Mouse (Mus musculus): ENCODE measurements around the gene Reep1. TPM values are rescaled to one million over a fixed set of nuclear protein-coding genes. Genes with fewer than 3 reads are reported as not detected.

Reep1 gene
- polyA plus RNA-seq, 1 experiment, result 79.2 TPM

- peaks cover 10% of the 10 kb centered on the region for H3K4me1 ChIP-seq (ENCODE audit: control insufficient read depth, insufficient read depth, low read length)
- no peak overlapping the region for H3K4me3 ChIP-seq (ENCODE audit: insufficient read depth, low read length)
- H3K27ac ChIP-seq (ENCODE audit: insufficient read depth, low read length), result no peak overlapping the region
- TF ChIP-seq CTCF (IDR thresholded peaks at IDR 0.05; ENCODE audit: extremely low read depth, insufficient read depth, low read length) (no peak), POLR2A (IDR thresholded peaks at IDR 0.05; ENCODE audit: extremely low read depth, insufficient read depth, low read length) (no peak)
These were observed 3.8 kb downstream of the Reep1 start for GRCm38 (mm10) chr6:71711201-71711600.

DNA sequence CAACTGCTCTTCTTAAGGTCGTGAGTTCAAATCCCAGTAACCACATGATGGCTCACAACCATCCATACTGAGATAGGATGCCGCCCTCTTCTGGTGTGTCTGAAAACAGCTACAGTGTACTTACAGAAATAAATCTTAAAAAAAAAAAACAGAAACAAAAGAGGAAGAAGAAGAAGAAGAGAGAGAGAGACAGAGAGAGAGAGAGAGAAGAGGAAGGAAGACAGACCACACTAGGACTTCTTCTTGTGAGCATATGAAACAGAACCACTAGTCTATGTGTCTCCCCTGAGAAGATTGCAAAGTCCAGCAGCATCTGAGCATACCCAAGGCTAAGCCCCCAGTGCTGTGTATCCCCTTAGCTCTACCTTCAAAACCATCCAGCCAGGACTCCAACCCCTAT, 6.2 kb downstream of the Reep1 start:
- Histone ChIP-seq H3K27ac (ENCODE audit: insufficient read depth, low read length) (no peak overlapping the region), H3K4me1 (ENCODE audit: control insufficient read depth, insufficient read depth, low read length) (peaks cover 13% of the 10 kb centered on the region), H3K4me3 (ENCODE audit: insufficient read depth, low read length) (no peak overlapping the region)
- TF ChIP-seq CTCF (IDR thresholded peaks at IDR 0.05; ENCODE audit: extremely low read depth, insufficient read depth, low read length) (no peak), POLR2A (IDR thresholded peaks at IDR 0.05; ENCODE audit: extremely low read depth, insufficient read depth, low read length) (no peak)

DNA sequence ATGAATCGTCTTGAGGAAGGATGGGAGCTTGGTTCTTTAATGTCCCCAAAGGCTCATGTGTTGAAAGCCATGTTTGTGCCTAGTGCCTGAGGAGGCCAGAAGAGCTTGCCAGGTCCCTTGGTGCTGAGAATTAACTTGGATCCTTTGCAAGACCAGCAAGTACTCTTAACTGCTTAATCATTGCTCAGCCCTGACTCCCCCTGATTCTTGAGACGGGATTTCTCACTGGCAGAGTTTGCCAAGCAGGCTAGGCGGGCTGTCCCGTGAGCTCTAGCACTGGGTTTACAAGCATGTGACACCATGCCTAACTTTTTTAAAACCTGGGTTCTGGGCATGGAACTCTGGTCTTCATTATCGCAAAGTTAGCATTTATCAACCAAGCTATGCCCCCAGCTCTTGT, 7.6 kb downstream of the Reep1 start:
- Histone ChIP-seq H3K27ac (ENCODE audit: insufficient read depth, low read length) (no peak overlapping the region), H3K4me1 (ENCODE audit: control insufficient read depth, insufficient read depth, low read length) (peaks cover 10% of the 10 kb centered on the region), H3K4me3 (ENCODE audit: insufficient read depth, low read length) (no peak overlapping the region)
- TF ChIP-seq CTCF (IDR thresholded peaks at IDR 0.05; ENCODE audit: extremely low read depth, insufficient read depth, low read length) (no peak), POLR2A (IDR thresholded peaks at IDR 0.05; ENCODE audit: extremely low read depth, insufficient read depth, low read length) (no peak)

- TF ChIP-seq POLR2A (IDR thresholded peaks at IDR 0.05; ENCODE audit: extremely low read depth, insufficient read depth, low read length) (no peak), CTCF (IDR thresholded peaks at IDR 0.05; ENCODE audit: extremely low read depth, insufficient read depth, low read length) (no peak)
These were observed 9.1 kb downstream of the Reep1 start for GRCm38 (mm10) chr6:71716434-71716833.

DNA sequence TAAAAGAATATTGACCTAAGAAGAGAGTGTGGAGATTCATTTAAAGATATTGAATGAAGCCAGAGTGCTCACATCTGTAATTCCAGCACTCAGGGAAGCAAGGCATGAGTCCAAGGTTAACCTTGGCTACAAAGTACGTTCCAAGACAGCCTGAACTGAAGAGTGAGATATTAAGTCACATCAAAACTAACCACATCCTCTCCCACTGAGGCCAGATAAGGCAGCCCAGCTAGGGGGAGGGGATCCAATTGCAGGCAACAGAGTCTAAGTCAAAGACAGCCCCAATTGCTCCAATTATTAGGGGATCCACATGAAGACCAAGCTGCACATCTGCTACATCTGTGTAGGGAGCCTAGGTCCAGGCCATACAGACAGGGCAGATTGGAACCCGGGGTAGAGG, 11.0 kb downstream of the Reep1 start:
- no peak for TF ChIP-seq POLR2A (IDR thresholded peaks at IDR 0.05; ENCODE audit: extremely low read depth, insufficient read depth, low read length)
- TF ChIP-seq CTCF (IDR thresholded peaks at IDR 0.05; ENCODE audit: extremely low read depth, insufficient read depth, low read length), result no peak
- no peak overlapping the region for H3K4me3 ChIP-seq (ENCODE audit: insufficient read depth, low read length)
- H3K4me1 ChIP-seq (ENCODE audit: control insufficient read depth, insufficient read depth, low read length), result peaks cover 9% of the 10 kb centered on the region
- H3K27ac ChIP-seq (ENCODE audit: insufficient read depth, low read length), result no peak overlapping the region

More at GRCm38 (mm10) chr6:71716434-71716833, 9.1 kb downstream of the Reep1 start:
- H3K4me1 ChIP-seq (ENCODE audit: control insufficient read depth, insufficient read depth, low read length), result peaks cover 7% of the 10 kb centered on the region
- no peak overlapping the region for H3K27ac ChIP-seq (ENCODE audit: insufficient read depth, low read length)
- H3K4me3 ChIP-seq (ENCODE audit: insufficient read depth, low read length), result no peak overlapping the region

DNA sequence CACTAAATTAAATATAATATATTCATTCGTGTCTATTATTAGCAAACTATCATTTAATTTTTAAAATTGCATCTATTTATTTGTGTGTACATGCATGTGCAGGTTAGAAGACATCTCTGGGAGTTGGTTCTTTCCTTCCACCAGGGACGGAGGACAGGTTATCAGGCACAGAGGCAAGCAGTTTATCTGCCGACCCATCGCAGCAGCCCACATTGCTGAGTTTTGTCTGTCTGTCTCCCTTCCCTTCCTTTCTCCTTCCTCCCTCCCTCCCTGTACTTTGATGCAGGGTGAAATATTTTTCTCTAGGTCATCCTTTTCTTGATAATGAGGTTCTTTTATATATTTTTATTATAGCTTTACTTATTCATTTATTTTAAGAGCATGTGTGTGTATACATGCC, 11.9 kb downstream of the Reep1 start:
- TF ChIP-seq POLR2A (IDR thresholded peaks at IDR 0.05; ENCODE audit: extremely low read depth, insufficient read depth, low read length), result no peak
- TF ChIP-seq CTCF (IDR thresholded peaks at IDR 0.05; ENCODE audit: extremely low read depth, insufficient read depth, low read length), result no peak
- peaks cover 9% of the 10 kb centered on the region for H3K4me1 ChIP-seq (ENCODE audit: control insufficient read depth, insufficient read depth, low read length)
- no peak overlapping the region for H3K27ac ChIP-seq (ENCODE audit: insufficient read depth, low read length)
- H3K4me3 ChIP-seq (ENCODE audit: insufficient read depth, low read length), result no peak overlapping the region

DNA sequence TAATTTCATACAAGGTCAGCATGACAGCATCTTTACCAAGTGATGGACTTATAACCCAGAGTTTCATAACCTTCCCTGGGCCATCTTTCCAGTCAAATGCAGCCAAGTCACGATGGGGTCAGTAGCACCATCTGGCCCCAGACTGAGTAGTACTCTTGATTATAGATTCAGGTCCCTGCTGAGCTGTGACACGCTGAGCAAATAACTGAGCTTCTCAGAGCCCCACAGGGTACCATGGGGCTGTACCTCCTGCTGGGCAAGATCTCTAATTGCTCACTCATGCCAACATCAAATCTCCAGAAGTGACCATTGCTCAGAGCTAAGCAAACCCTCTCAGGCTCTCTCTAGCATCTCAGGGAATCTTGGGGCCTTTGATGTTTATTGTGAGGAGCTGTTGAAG, 15.6 kb downstream of the Reep1 start:
- H3K27ac ChIP-seq (ENCODE audit: insufficient read depth, low read length), result no peak overlapping the region
- peaks cover 1% of the 10 kb centered on the region; the same call in 1 of the 2 replicates for H3K4me1 ChIP-seq (ENCODE audit: control insufficient read depth, insufficient read depth, low read length)
- H3K4me3 ChIP-seq (ENCODE audit: insufficient read depth, low read length), result no peak overlapping the region
- no peak for TF ChIP-seq CTCF (IDR thresholded peaks at IDR 0.05; ENCODE audit: extremely low read depth, insufficient read depth, low read length)
- TF ChIP-seq POLR2A (IDR thresholded peaks at IDR 0.05; ENCODE audit: extremely low read depth, insufficient read depth, low read length), result no peak

DNA sequence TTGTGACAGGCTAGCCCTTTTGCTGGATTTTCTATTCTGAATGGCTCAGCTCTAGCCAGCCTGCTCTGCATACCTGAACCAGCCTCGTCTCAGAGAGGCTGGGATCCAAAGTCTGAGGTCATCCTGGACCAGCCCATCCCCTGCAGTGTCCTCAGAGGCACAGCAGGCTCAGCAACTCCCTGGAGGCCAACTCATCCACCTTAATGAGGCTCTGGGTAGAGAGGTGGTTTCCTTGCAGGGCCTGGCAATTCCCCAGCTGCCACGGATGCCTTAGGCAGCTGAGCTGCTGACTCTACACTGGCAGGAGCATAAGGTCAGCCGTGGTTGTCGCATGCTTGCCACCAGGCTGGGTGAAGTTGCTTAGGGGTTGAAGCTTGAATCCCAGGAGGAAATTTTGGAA, 16.2 kb downstream of the Reep1 start:
- H3K4me3 ChIP-seq (ENCODE audit: insufficient read depth, low read length), result no peak overlapping the region
- no peak for TF ChIP-seq POLR2A (IDR thresholded peaks at IDR 0.05; ENCODE audit: extremely low read depth, insufficient read depth, low read length)
- no peak for TF ChIP-seq CTCF (IDR thresholded peaks at IDR 0.05; ENCODE audit: extremely low read depth, insufficient read depth, low read length)
- peaks cover 1% of the 10 kb centered on the region; the same call in 1 of the 2 replicates for H3K4me1 ChIP-seq (ENCODE audit: control insufficient read depth, insufficient read depth, low read length)
- no peak overlapping the region for H3K27ac ChIP-seq (ENCODE audit: insufficient read depth, low read length)

DNA sequence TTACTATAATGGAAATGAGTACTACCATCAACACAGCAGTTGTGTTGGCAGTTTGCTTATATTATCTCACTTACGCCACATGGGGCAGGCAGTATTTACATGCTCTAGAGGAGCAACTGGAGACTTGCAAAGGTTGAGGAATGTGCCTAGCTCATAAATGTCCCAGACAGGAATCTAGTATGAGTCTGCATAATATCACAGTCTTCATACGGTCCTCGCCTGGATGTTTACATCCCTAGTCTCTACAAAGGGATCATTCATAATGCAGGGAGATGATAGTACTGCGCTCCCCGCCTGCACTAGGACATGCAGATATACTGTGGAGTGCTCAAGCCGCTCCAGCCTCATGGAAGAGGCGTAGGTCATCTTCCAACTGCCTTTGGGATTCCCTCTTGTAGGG, 19.3 kb downstream of the Reep1 start:
- H3K4me3 ChIP-seq (ENCODE audit: insufficient read depth, low read length), result no peak overlapping the region
- no peak overlapping the region for H3K27ac ChIP-seq (ENCODE audit: insufficient read depth, low read length)
- H3K4me1 ChIP-seq (ENCODE audit: control insufficient read depth, insufficient read depth, low read length), result peaks cover under 1% of the 10 kb centered on the region; the same call in 1 of the 2 replicates
- TF ChIP-seq POLR2A (IDR thresholded peaks at IDR 0.05; ENCODE audit: extremely low read depth, insufficient read depth, low read length) (no peak), CTCF (IDR thresholded peaks at IDR 0.05; ENCODE audit: extremely low read depth, insufficient read depth, low read length) (no peak)

DNA sequence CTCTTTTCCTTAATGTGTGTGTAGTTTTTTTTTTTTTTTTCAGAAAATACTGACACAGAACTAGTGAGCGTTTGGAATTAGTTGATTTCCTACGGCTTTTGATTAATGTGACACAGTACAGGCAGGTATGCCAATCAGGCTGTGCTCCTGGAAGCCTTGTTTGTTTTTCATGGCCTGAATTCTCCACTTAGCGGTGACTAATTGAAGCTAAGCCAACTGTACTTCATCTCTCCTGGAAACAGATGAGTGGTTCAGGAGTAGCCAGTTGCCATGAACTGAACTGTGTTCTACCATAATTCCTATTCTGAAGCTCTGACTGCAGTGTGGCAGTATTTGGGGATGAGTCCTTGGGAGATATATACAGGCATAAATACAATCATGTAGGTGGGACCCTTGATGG, 20.9 kb downstream of the Reep1 start:
- no peak overlapping the region for H3K27ac ChIP-seq (ENCODE audit: insufficient read depth, low read length)
- TF ChIP-seq POLR2A (IDR thresholded peaks at IDR 0.05; ENCODE audit: extremely low read depth, insufficient read depth, low read length), result no peak
- TF ChIP-seq CTCF (IDR thresholded peaks at IDR 0.05; ENCODE audit: extremely low read depth, insufficient read depth, low read length), result no peak
- H3K4me1 ChIP-seq (ENCODE audit: control insufficient read depth, insufficient read depth, low read length), result no peaks in the 10 kb centered on the region
- no peak overlapping the region for H3K4me3 ChIP-seq (ENCODE audit: insufficient read depth, low read length)
